Mouse (Mus musculus): ENCODE data around the gene 2010300C02Rik. TPM values are rescaled to one million over a fixed set of nuclear protein-coding genes. Genes with fewer than 3 reads are reported as not detected.

2010300C02Rik gene
- total and polyA plus RNA-seq, 2 experiments from 2014 or later = 5.3 to 10.0 TPM

DNA sequence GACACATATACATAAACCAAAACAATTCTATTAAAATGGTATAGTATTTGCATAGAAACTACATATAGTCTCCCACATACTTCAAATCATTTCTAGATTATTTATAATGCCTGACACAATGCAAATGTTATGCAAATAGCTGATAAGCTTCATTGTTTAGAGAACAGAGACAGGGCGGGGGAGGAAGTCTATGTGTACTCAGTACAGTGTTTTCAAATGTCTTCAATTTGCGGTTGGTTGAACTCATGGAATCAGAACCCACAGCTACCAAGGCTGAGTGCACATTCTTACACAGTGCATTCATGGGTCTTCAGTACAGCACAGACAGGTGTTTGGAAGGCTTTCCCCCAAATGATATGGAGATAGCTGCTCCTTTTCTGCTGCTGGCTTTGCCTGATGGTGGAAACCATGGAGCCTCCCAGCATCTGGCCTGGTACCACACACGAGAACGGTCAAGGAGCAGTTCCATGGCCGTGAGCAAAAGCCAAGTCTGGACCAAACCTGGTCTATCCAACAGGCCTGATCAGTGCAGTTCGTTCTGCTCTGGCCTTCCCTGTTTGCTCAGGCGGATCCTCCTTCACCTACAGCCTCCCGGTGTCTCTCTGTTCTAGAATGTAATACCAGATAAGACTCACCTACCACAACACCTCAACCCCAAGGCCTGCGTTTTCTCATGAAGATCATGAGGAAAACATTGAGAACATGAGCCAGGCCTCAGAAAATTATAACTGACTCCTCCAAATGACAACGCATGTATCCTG, 8.1 kb downstream of the 2010300C02Rik start:
- Histone ChIP-seq H3K4me2 (ENCODE audit: low read depth, low read length) (no peak overlapping the region), H3K27me3 (ENCODE audit: insufficient read depth, low read length) (no peaks in the 10 kb centered on the region), H3K9me3 (ENCODE audit: low read length) (no peaks in the 10 kb centered on the region), H3K36me3 (ENCODE audit: insufficient read depth, low read length) (no peaks in the 10 kb centered on the region), H3K4me3 (ENCODE audit: low read length) (no peak overlapping the region), H3K4me1 (ENCODE audit: insufficient read depth, low read length) (no peaks in the 10 kb centered on the region), H3K9ac (replicated peaks; ENCODE audit: low read length) (no peak overlapping the region), H3K27ac (no peak overlapping the region)
- no peak for TF ChIP-seq CTCF (IDR thresholded peaks at IDR 0.05; ENCODE audit: low read depth)
- DNase-seq (ENCODE audit: low spot score) = no peak
- no peak for ATAC-seq
- WGBS = 91% methylated on average over 10 of the region's 10 CpGs

DNA sequence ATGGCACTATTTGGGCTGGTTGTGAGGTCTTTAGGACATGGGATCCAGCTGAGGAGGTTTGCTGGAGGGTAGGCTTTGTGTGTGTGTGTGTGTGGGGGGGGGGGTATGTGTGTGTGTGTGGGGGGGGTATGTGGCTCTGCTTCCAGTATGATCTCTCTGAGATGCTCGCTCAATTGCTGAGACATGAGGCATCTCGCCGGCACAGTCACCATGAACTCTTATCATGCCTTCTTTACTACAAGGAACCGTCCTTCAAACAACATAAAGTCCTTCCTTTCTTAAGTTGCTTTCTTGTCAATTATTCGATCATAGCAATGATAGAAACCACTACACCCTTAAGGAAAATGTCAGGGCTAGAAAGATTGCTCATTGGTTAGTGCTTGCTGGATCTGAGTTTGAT, 8.8 kb downstream of the 2010300C02Rik start:
- no peak for DNase-seq (ENCODE audit: low spot score)
- ATAC-seq = no peak
- H3K9me3 ChIP-seq (ENCODE audit: low read length) = no peaks in the 10 kb centered on the region
- no peak for TF ChIP-seq CTCF (IDR thresholded peaks at IDR 0.05; ENCODE audit: low read depth)
- no peaks in the 10 kb centered on the region for H3K4me1 ChIP-seq (ENCODE audit: insufficient read depth, low read length)
- H3K27me3 ChIP-seq (ENCODE audit: insufficient read depth, low read length) = no peaks in the 10 kb centered on the region
- H3K36me3 ChIP-seq (ENCODE audit: insufficient read depth, low read length) = no peaks in the 10 kb centered on the region
- no peak overlapping the region for H3K4me2 ChIP-seq (ENCODE audit: low read depth, low read length)
- H3K27ac ChIP-seq = no peak overlapping the region
- H3K4me3 ChIP-seq (ENCODE audit: low read length) = no peak overlapping the region
- 91% methylated on average over 5 of the region's 5 CpGs for WGBS
- no peak overlapping the region for H3K9ac ChIP-seq (replicated peaks; ENCODE audit: low read length)

DNA sequence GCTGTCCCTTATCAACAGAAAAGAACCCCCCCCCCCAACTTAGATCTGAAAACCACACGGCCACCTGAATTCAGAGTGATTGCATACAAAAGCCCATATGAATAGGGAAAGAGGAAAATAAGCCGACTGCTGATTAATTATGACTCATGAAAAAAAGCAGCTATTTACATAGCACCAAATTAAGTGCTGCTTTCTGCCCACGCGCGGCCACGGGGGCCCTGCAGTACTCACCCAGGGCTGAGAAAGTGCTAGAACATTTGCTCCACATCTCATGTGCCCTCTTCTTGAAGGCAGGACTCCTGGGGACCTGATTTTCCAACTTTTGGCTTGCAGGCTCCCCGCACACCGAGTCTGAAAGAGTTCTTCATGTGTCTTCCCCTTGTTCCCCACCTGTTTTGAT, 10.1 kb downstream of the 2010300C02Rik start:
- Histone ChIP-seq H3K9me3 (ENCODE audit: low read length) (no peaks in the 10 kb centered on the region), H3K9ac (replicated peaks; ENCODE audit: low read length) (no peak overlapping the region), H3K4me1 (ENCODE audit: insufficient read depth, low read length) (no peaks in the 10 kb centered on the region), H3K4me3 (ENCODE audit: low read length) (no peak overlapping the region), H3K27me3 (ENCODE audit: insufficient read depth, low read length) (no peaks in the 10 kb centered on the region), H3K27ac (no peak overlapping the region), H3K36me3 (ENCODE audit: insufficient read depth, low read length) (no peaks in the 10 kb centered on the region), H3K4me2 (ENCODE audit: low read depth, low read length) (no peak overlapping the region)
- ATAC-seq = no peak
- no peak for TF ChIP-seq CTCF (IDR thresholded peaks at IDR 0.05; ENCODE audit: low read depth)
- WGBS = 86% methylated on average over 8 of the region's 8 CpGs
- no peak for DNase-seq (ENCODE audit: low spot score)

DNA sequence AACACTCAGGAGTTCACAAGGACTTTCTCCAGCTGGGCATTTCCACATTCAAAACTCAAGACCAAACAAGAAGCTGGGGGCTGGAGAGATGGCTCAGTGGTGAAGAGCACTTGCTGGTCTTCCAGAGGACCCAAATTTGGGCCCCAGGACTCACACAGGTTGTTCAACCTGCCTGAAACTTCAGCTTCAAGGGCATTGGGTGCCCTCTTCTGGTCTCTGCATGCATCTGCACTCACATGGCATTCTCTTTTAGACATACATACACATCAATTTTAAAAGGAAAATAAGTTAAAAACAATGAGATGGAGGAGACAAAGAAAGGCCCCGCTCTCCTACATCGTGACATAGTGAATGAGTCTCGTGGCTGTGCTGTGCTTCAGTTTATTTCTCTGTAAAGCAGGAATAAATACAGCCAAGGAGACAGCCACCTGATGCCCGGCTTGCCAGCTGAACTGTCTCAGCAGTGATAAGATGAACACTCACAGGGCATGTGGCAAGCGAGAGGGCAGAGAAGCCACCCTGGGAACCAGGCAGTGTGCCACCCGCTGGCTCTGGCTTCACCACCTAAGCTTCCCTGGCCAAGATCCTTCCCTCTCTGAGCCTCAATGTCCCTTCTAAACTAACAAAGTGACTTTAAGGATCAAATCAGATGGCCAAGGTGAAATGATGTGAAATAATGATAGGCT, 11.5 kb downstream of the 2010300C02Rik start:
- no peak for DNase-seq (ENCODE audit: low spot score)
- no peak overlapping the region for H3K4me2 ChIP-seq (ENCODE audit: low read depth, low read length)
- 85% methylated on average over 6 of the region's 6 CpGs for WGBS
- no peak for ATAC-seq
- H3K4me1 ChIP-seq (ENCODE audit: insufficient read depth, low read length) = no peaks in the 10 kb centered on the region
- no peak overlapping the region for H3K27ac ChIP-seq
- no peak overlapping the region for H3K9ac ChIP-seq (replicated peaks; ENCODE audit: low read length)
- H3K9me3 ChIP-seq (ENCODE audit: low read length) = no peaks in the 10 kb centered on the region
- no peak for TF ChIP-seq CTCF (IDR thresholded peaks at IDR 0.05; ENCODE audit: low read depth)
- no peaks in the 10 kb centered on the region for H3K36me3 ChIP-seq (ENCODE audit: insufficient read depth, low read length)
- H3K4me3 ChIP-seq (ENCODE audit: low read length) = no peak overlapping the region
- H3K27me3 ChIP-seq (ENCODE audit: insufficient read depth, low read length) = no peaks in the 10 kb centered on the region

DNA sequence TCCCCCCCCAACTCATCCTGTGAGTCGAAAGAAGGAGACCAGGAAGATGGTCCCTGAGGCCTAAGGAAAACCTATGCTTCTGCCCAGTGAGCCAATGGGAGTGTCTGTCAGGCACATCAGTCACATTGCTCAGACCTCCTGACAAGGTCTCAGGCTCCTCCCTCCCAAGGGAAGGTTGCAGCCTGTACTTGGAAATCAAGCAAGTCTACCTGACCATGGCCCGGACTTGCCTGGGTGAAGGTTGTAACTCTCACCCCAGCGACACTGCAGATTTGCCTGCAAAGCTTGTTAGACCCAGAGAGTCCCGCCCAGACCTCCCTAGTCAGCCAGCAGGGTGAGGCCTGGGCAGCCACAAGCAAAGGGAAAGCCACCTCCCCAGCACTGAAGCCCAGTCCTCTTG, 17.6 kb downstream of the 2010300C02Rik start:
- Histone ChIP-seq H3K4me2 (ENCODE audit: low read depth, low read length) (no peak overlapping the region), H3K4me1 (ENCODE audit: insufficient read depth, low read length) (no peaks in the 10 kb centered on the region), H3K9me3 (ENCODE audit: low read length) (no peaks in the 10 kb centered on the region), H3K36me3 (ENCODE audit: insufficient read depth, low read length) (no peaks in the 10 kb centered on the region), H3K9ac (replicated peaks; ENCODE audit: low read length) (no peak overlapping the region), H3K4me3 (ENCODE audit: low read length) (no peak overlapping the region), H3K27ac (no peak overlapping the region), H3K27me3 (ENCODE audit: insufficient read depth, low read length) (no peaks in the 10 kb centered on the region)
- WGBS = 71% methylated on average over 4 of the region's 4 CpGs
- no peak for ATAC-seq
- DNase-seq (ENCODE audit: low spot score) = no peak
- no peak for TF ChIP-seq CTCF (IDR thresholded peaks at IDR 0.05; ENCODE audit: low read depth)

DNA sequence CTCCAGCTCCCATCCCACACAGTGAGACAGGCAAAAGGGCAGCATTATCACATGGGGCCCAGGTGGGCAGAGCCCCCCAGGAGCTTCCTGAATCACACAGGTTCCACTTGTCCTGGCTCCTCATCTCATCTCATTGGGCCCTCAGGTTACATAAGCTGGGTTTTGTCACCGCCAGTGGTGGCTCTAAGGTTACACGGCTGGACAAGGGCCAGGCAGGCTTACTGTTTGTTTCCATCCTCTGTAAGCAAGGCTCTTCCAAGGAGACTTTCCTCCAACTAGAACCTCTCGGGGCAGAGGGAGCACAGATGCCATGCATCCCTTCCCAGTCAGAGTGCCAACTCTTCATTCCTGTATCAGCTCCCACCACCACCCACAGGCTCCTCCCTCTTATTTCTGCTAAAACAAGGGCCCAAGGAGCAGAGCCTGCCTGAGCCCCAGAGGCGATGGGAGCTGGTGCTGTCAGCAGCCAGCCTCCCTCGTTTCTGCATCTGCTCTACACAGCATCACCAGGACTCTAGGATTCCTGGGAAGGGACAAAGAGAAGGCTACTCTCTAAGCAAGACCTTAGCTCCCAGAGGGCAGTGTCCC, 20.9 kb downstream of the 2010300C02Rik start:
- Histone ChIP-seq H3K27ac (peak overlapping the region; percentile 38; the same call in 1 of the 2 replicates), H3K9me3 (ENCODE audit: low read length) (no peaks in the 10 kb centered on the region), H3K36me3 (ENCODE audit: insufficient read depth, low read length) (no peaks in the 10 kb centered on the region), H3K4me2 (ENCODE audit: low read depth, low read length) (no peak overlapping the region), H3K4me1 (ENCODE audit: insufficient read depth, low read length) (0 out of 2 replicates have a peak, but pooled peaks cover 8% of the 10 kb centered on the region), H3K9ac (replicated peaks; ENCODE audit: low read length) (no peak overlapping the region), H3K27me3 (ENCODE audit: insufficient read depth, low read length) (no peaks in the 10 kb centered on the region), H3K4me3 (ENCODE audit: low read length) (no peak overlapping the region)
- no peak for TF ChIP-seq CTCF (IDR thresholded peaks at IDR 0.05; ENCODE audit: low read depth)
- ATAC-seq (0 out of 2 replicates have a peak, but pooled peaks have one; percentile 1), DNase-seq (ENCODE audit: low spot score) (no peak)
- 74% methylated on average over 5 of the region's 5 CpGs for WGBS

All from hindbrain, postnatal 0 days (tissue).